Mouse (Mus musculus) liver, postnatal 0 days (tissue): ENCODE measurements around the gene Zcchc17.

Experiments
- CTCF ChIP-seq: sonication (generic); IDR thresholded peaks from 2 replicates; pipeline ENCODE4 v1.5.1; 2016; ENCODE audit warnings: antibody characterized with exemption, low read depth
- EP300 ChIP-seq: IDR thresholded peaks from 2 replicates; pipeline ENCODE4 v1.6.1; 2016; ENCODE audit warnings: antibody characterized with exemption, low read depth, mild to moderate bottlenecking

DNA sequence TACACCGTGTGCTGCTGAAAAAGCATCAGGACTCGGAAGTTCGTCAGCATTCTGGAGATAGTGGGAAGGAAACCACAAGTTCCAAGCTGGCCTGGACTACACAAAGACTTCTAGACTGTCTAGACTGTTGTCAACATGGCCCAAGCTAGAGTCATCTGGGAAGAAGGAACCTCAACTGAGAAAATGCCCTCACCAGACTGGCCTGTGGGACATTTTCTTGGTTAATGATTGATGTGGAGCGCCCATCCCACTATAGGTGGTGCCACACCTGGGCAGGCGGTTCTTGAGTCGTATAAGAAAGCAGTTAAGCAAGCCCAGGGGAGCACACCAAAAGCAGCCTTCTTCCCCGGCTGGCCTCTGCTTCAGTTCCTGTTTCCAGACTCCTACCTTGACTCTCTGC, 7.2 kb downstream of the Zcchc17 start:
- TF ChIP-seq CTCF (no peak), EP300 (no peak)
